Comparison of ENCODE assay signal across 11 mouse cellular contexts in genomic region chr14:100224151-100224550, GRCm38 (mm10).
DNase-seq lines count a peak whose midpoint lies in the region; ATAC-seq lines count a peak whose summit lies in the region.
"Had no signal": no experiment of that assay in that cellular context is flagged by ENCODE, and none has a peak within 500 bp of the region (broad histone marks: within the 10 kb centered on the region; RNA-seq: fewer than 3 reads in every experiment).

No protein-coding gene starts in this region.

- peaks cover 19% of the 10 kb centered on the region; the same call in 1 of the 2 replicates for H3K4me1 ChIP-seq in heart, embryonic 12.5 days (replicated peaks)

- no peaks in the 10 kb centered on the region for H3K27me3 ChIP-seq in heart, embryonic 12.5 days (replicated peaks)

- H3K4me3 ChIP-seq in heart, embryonic 12.5 days: no peak overlapping the region

- H3K9ac ChIP-seq in heart, embryonic 12.5 days: no peak overlapping the region

- no peak overlapping the region for H3K4me2 ChIP-seq in heart, embryonic 12.5 days

- peak; percentile 16 to 37 for DNase-seq in heart, adult 18-20 months
- peak; percentile 29 to 32 for DNase-seq in right cerebral cortex, postnatal 10 days (ENCODE audit: low spot score in 2 of 2)
- DNase-seq in right cerebral cortex, adult 2 months (ENCODE audit: low spot score in 2 of 2): no peak
- peak; percentile 75 to 78 for DNase-seq in kidney, postnatal 25 days
- DNase-seq in thymus, postnatal 36 days: no peak
- DNase-seq in frontal cortex, adult 2 months (ENCODE audit: extremely low spot score in 1 of 2, low spot score in 1 of 2): no peak
- DNase-seq in gastrocnemius, postnatal 4 days (ENCODE audit: low spot score in 2 of 2): no peak

- no peak for ATAC-seq in heart, embryonic 12.5 days (ENCODE audit: insufficient number of reproducible peaks, low FRiP score)
- ATAC-seq: forebrain, embryonic 14.5 days; inflammation-experienced regulatory T-cells, adult 6 months; Patski had no signal

- no peaks in the 10 kb centered on the region for H3K36me3 ChIP-seq in heart, embryonic 12.5 days

- H3K27ac ChIP-seq in heart, embryonic 12.5 days (ENCODE audit: poor library complexity, severe bottlenecking): no peak overlapping the region

- WGBS in heart, embryonic 12.5 days: 26% methylated on average over 4 of the region's 4 CpGs

- H3K9me3 ChIP-seq in heart, embryonic 12.5 days (replicated peaks): no peaks in the 10 kb centered on the region

Comparison
In these comparisons a context has a peak if more than half of its experiments do, and no peak if none do; other contexts are left out.
1. DNase-seq: peak in heart, adult 18-20 months (2 of 2), right cerebral cortex, postnatal 10 days (2 of 2) and kidney, postnatal 25 days (2 of 2); none in right cerebral cortex, adult 2 months (0 of 2), thymus, postnatal 36 days (0 of 2), frontal cortex, adult 2 months (0 of 2) and gastrocnemius, postnatal 4 days (0 of 2).